Mouse (Mus musculus) B cell, adult 67 days (primary cell): ENCODE measurements around the gene Ifitm10. TPM values are rescaled to one million over a fixed set of nuclear protein-coding genes. Genes with fewer than 3 reads are reported as not detected.

Source experiments
- total RNA-seq, 2 experiments: library from RNA; stranded (reverse); gene quantifications; 4 replicates each; pipeline ENCODE4 v1.2.4; 2023

Ifitm10 gene
- under 1 TPM in 1 of 2 experiments, not detected in 1; 0.70 TPM for total RNA-seq

GRCm38 (mm10) chr7:142373641-142374412 lies at the start of gene Ifitm10:
Ifitm10 (minus strand) TSS chr7:142373753.

DNA sequence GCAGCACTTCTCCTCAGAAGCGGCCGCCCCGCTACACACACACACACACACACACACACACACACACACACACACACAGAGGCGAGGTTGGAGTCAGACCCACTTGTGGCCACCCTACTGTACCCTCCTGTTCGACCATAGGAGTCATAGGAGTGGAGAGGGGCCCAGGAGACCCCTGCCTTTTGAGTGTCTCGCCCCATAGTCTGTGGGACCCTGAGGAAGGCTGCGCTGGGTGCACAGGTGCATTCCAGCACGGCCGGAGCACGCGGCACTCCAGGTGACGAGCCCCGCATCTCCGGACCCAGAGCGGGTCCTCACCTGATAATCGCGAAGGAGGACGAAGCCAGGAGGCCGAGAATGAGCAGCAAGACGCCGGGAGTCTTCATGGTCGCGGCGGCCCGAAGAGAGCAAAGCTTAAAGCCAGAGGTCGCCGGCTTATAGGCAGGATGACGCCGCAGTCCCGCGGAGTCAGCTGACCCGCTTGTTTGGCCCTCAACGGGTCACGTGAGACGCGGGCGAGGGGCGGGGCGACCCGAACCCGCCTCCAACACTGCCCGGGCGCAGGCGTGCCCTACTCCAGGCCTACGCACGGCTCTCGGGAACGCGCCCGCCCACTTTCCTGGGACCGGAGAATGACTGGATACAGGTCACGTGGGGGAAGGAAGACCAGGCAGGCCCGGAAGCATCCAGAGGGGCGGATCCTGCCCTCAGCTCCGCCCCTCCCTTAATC lies 14.0 kb upstream of the Ifitm10 start, which contains the start of gene Ctsd:
Gene Ctsd (minus strand): TSS at position 620 of the 730 bp plus-strand sequence.

DNA sequence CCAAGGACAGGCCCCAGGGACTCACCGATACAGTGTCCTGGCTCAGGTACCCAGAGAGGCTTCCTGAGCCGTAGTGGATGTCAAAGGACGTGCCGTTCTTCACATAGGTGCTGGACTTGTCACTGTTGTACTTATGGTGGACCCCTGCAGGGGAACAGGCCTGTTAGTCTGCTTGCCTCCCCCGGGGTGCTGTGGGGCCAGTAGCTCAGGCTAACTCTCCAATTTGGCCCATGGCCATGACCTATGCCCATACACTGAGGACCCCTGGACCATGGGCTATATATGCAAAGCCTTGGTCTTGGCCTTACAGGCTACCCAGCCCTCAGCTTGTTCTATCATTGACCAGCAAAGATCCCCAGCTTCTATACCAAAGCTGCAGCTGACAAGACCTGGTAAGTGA lies 9.0 kb upstream of the Ifitm10 start, which contains the start of gene Gm49369:
Gene Gm49369 (minus strand): TSS at position 101 of the 400 bp plus-strand sequence.

DNA sequence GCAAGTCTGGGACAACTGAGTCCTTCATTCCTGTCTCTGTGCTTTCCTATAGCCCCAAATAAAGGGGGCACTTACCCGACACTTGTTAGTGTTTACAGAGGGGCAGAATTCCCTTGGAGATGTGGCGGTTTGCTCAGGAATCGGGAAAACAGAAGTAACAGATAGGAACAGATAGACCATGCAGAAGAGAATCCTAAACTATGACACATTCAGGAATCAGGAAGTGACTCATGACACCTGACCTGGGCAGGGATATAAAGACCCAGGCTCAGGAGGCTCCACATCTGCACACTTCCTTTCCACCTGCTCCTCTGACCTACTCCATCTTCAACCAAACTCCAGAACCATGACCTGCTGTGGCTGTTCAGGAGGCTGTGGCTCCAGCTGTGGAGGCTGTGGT lies 70.3 kb downstream of the Ifitm10 start, which contains the start of gene Krtap5-4:
Gene Krtap5-4 (plus strand): TSS at position 301 of the 400 bp plus-strand sequence.

DNA sequence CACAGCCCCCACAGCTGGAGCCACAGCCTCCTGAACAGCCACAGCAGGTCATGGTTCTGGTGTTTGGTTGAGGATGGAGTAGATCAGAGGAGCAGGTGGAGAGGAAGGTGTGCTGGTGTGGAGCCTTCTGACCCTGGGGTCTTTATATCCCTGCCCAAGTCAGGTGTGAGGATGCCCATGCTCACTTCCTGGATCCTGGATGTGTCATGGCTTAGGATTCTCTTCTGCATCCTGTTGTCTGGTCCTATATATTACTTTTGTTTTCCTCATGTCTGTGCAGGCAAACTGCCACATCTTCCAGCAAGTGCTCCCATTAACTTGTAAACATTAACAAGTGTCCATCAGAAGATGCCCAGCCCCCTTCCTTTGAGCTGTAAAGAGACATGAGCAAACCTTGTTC lies 76.5 kb downstream of the Ifitm10 start, which contains the start of gene Krtap5-1:
Gene Krtap5-1 (minus strand): TSS at position 101 of the 400 bp plus-strand sequence.

Other genes starting within 250 kb of the Ifitm10 start
- not detected for gene Gm39115, start 237.7 kb downstream of the Ifitm10 start, total RNA-seq
- gene Gm45337, start 229.1 kb downstream of the Ifitm10 start, total RNA-seq: not detected
- not detected for gene Gm29735, start 216.6 kb downstream of the Ifitm10 start, total RNA-seq
- not detected for gene Gm4553, start 208.0 kb downstream of the Ifitm10 start, total RNA-seq
- gene Krtap5-2, start 197.7 kb downstream of the Ifitm10 start, total RNA-seq: not detected
- gene Gm10153, start 183.4 kb downstream of the Ifitm10 start, total RNA-seq: not detected
- gene Krtap5-3, start 172.4 kb downstream of the Ifitm10 start, total RNA-seq: not detected
- gene Gm7579, start 161.9 kb downstream of the Ifitm10 start, total RNA-seq: not detected
- not detected for gene Krtap5-5, start 143.8 kb downstream of the Ifitm10 start, total RNA-seq
- not detected for gene Gm40460, start 132.7 kb downstream of the Ifitm10 start, total RNA-seq
- not detected for gene Gm2431, start 115.4 kb downstream of the Ifitm10 start, total RNA-seq
- gene Gm4559, start 99.4 kb downstream of the Ifitm10 start, total RNA-seq: not detected
- gene Krtap5-1, start 76.6 kb downstream of the Ifitm10 start, total RNA-seq: not detected
- gene Krtap5-4, start 70.2 kb downstream of the Ifitm10 start, total RNA-seq: not detected
- gene Gm49369, start 8.9 kb upstream of the Ifitm10 start, total RNA-seq: 1 to 10 TPM in 1 of 2 experiments, not detected in 1; 4.8 TPM
- gene Ctsd, start 14.3 kb upstream of the Ifitm10 start, total RNA-seq: 10 to 100 TPM; 61.8 to 67.8 TPM
- gene Syt8, start 61.1 kb upstream of the Ifitm10 start, total RNA-seq: not detected
- gene Tnni2, start 68.1 kb upstream of the Ifitm10 start, total RNA-seq: 1 to 10 TPM; 3.3 to 7.1 TPM
- 100 to 1,000 TPM; 852 to 856 TPM for gene Lsp1, start 87.1 kb upstream of the Ifitm10 start, total RNA-seq
- gene Tnnt3, start 125.1 kb upstream of the Ifitm10 start, total RNA-seq: 10 to 100 TPM; 35.7 to 36.8 TPM
- 10 to 100 TPM; 12.0 to 12.3 TPM for gene Mrpl23, start 158.9 kb upstream of the Ifitm10 start, total RNA-seq